Mouse (Mus musculus): Measurements from ENCODE around the gene Gm20708. TPM values are rescaled to one million over a fixed set of nuclear protein-coding genes. Genes with fewer than 3 reads are reported as not detected.
A peak's percentile ranks its signal among the peaks of the same experiment; 100 is the strongest.
"Not testable (repeated sequence)": the region's sequence is repeated elsewhere in the genome, so short reads cannot be mapped to it uniquely, and the experiment has no call there.

The Gm20708 gene
- polyA plus RNA-seq, 1 experiment from 2014 or later: 0.45 TPM

GRCm38 (mm10) chr11:117832086-117832969 lies 22.9 kb downstream of the Gm20708 start:
- H3K36me3 ChIP-seq (replicated peaks): no peaks in the 10 kb centered on the region
- peak overlapping the region; percentile 71 for H3K9ac ChIP-seq
- peak overlapping the region; percentile 67 for H3K4me3 ChIP-seq (replicated peaks)
- peak overlapping the region; percentile 96 for H3K4me2 ChIP-seq
- peaks cover 96% of the 10 kb centered on the region for H3K4me1 ChIP-seq (replicated peaks)
- WGBS (ENCODE audit: insufficient replicate concordance): 11% methylated on average over 28 of the region's 28 CpGs
- no peaks in the 10 kb centered on the region for H3K9me3 ChIP-seq (replicated peaks)
- no peaks in the 10 kb centered on the region for H3K27me3 ChIP-seq
- peak; percentile 76 for ATAC-seq (ENCODE audit: insufficient read depth)
- H3K27ac ChIP-seq (replicated peaks): peak overlapping the region; percentile 93

GRCm38 (mm10) chr11:117833509-117833908 lies 24.0 kb downstream of the Gm20708 start:
- H3K9me3 ChIP-seq (replicated peaks); H3K36me3 ChIP-seq (replicated peaks); H3K27me3 ChIP-seq; H3K4me3 ChIP-seq (replicated peaks); H3K4me2 ChIP-seq; ATAC-seq (ENCODE audit: insufficient read depth); H3K9ac ChIP-seq: not testable (repeated sequence)
- whole genome bisulfite sequencing (ENCODE audit: insufficient replicate concordance): 86% methylated on average over 6 of the region's 6 CpGs
- Histone ChIP-seq H3K27ac (replicated peaks) (peak overlapping the region; percentile 68), H3K4me1 (replicated peaks) (peaks cover 96% of the 10 kb centered on the region)

GRCm38 (mm10) chr11:117834086-117834485 lies 24.6 kb downstream of the Gm20708 start:
- Histone ChIP-seq H3K27ac (replicated peaks) (peak overlapping the region; percentile 68), H3K4me1 (replicated peaks) (peaks cover 96% of the 10 kb centered on the region)
- no peak for ATAC-seq (ENCODE audit: insufficient read depth)

GRCm38 (mm10) chr11:117836306-117836705 lies 26.8 kb downstream of the Gm20708 start:
- Histone ChIP-seq H3K9me3 (replicated peaks) (no peaks in the 10 kb centered on the region), H3K27me3 (no peaks in the 10 kb centered on the region), H3K9ac (no peak overlapping the region), H3K4me3 (replicated peaks) (peak overlapping the region; percentile 29; the same call in 1 of the 2 replicates), H3K4me1 (replicated peaks) (peaks cover 96% of the 10 kb centered on the region), H3K36me3 (replicated peaks) (no peaks in the 10 kb centered on the region), H3K4me2 (peak overlapping the region; percentile 58), H3K27ac (replicated peaks) (peak overlapping the region; percentile 90)
- ATAC-seq (ENCODE audit: insufficient read depth): no peak
- 24% methylated on average over 13 of the region's 13 CpGs for WGBS (ENCODE audit: insufficient replicate concordance)

More at GRCm38 (mm10) chr11:117834086-117834485, 24.6 kb downstream of the Gm20708 start:
- H3K9ac ChIP-seq: no peak overlapping the region
- H3K4me2 ChIP-seq: no peak overlapping the region
- no peaks in the 10 kb centered on the region for H3K27me3 ChIP-seq
- no peaks in the 10 kb centered on the region for H3K36me3 ChIP-seq (replicated peaks)
- H3K4me3 ChIP-seq (replicated peaks): no peak overlapping the region
- WGBS (ENCODE audit: insufficient replicate concordance): 78% methylated on average over 8 of the region's 8 CpGs
- H3K9me3 ChIP-seq (replicated peaks): no peaks in the 10 kb centered on the region

GRCm38 (mm10) chr11:117838572-117838971 lies 29.1 kb downstream of the Gm20708 start:
- no peaks in the 10 kb centered on the region for H3K27me3 ChIP-seq
- H3K36me3 ChIP-seq (replicated peaks): no peaks in the 10 kb centered on the region
- peaks cover 87% of the 10 kb centered on the region for H3K4me1 ChIP-seq (replicated peaks)
- peak; percentile 96 for ATAC-seq (ENCODE audit: insufficient read depth)
- no peaks in the 10 kb centered on the region for H3K9me3 ChIP-seq (replicated peaks)
- H3K4me2 ChIP-seq: peak overlapping the region; percentile 57
- H3K27ac ChIP-seq (replicated peaks): peak overlapping the region; percentile 90
- WGBS (ENCODE audit: insufficient replicate concordance): 15% methylated on average over 2 of the region's 2 CpGs
- peak overlapping the region; percentile 38; the same call in 1 of the 2 replicates for H3K9ac ChIP-seq
- 0 out of 2 replicates have a peak overlapping the region, but pooled peaks have one; percentile 6 for H3K4me3 ChIP-seq (replicated peaks)

- H3K9ac ChIP-seq: peak overlapping the region; percentile 38
- peak overlapping the region; percentile 90 for H3K27ac ChIP-seq (replicated peaks)
- WGBS (ENCODE audit: insufficient replicate concordance): 34% methylated on average over 1 of the region's 1 CpGs
- no peaks in the 10 kb centered on the region for H3K9me3 ChIP-seq (replicated peaks)
- ATAC-seq (ENCODE audit: insufficient read depth): peak; percentile 11; the same call in 1 of the 2 replicates
- H3K4me2 ChIP-seq: peak overlapping the region; percentile 57
- peaks cover 83% of the 10 kb centered on the region for H3K4me1 ChIP-seq (replicated peaks)
- H3K27me3 ChIP-seq: no peaks in the 10 kb centered on the region
- no peak overlapping the region for H3K4me3 ChIP-seq (replicated peaks)
- no peaks in the 10 kb centered on the region for H3K36me3 ChIP-seq (replicated peaks)
Measured at GRCm38 (mm10) chr11:117839021-117839420, 29.6 kb downstream of the Gm20708 start.

- no peaks in the 10 kb centered on the region for H3K27me3 ChIP-seq
- H3K27ac ChIP-seq (replicated peaks): peak overlapping the region; percentile 90
- no peak overlapping the region for H3K4me3 ChIP-seq (replicated peaks)
- WGBS (ENCODE audit: insufficient replicate concordance): 55% methylated on average over 1 of the region's 1 CpGs
- peaks cover 78% of the 10 kb centered on the region for H3K4me1 ChIP-seq (replicated peaks)
- no peak for ATAC-seq (ENCODE audit: insufficient read depth)
- H3K9me3 ChIP-seq (replicated peaks): no peaks in the 10 kb centered on the region
- H3K36me3 ChIP-seq (replicated peaks): no peaks in the 10 kb centered on the region
- no peak overlapping the region; the same call in 1 of the 2 replicates for H3K9ac ChIP-seq
- no peak overlapping the region; the same call in 1 of the 2 replicates for H3K4me2 ChIP-seq
Measured at GRCm38 (mm10) chr11:117840910-117841309, 31.4 kb downstream of the Gm20708 start.

- Histone ChIP-seq H3K4me3 (replicated peaks) (no peak overlapping the region), H3K9ac (no peak overlapping the region), H3K9me3 (replicated peaks) (no peaks in the 10 kb centered on the region), H3K27me3 (no peaks in the 10 kb centered on the region), H3K36me3 (replicated peaks) (no peaks in the 10 kb centered on the region), H3K4me2 (no peak overlapping the region), H3K27ac (replicated peaks) (0 out of 2 replicates have a peak overlapping the region, but pooled peaks have one; percentile 4), H3K4me1 (replicated peaks) (peaks cover 78% of the 10 kb centered on the region)
- WGBS (ENCODE audit: insufficient replicate concordance): 64% methylated on average over 2 of the region's 2 CpGs
- no peak for ATAC-seq (ENCODE audit: insufficient read depth)
Measured at GRCm38 (mm10) chr11:117843434-117843833, 34.0 kb downstream of the Gm20708 start.

GRCm38 (mm10) chr11:117844997-117845396 lies 35.5 kb downstream of the Gm20708 start:
- no peak overlapping the region for H3K4me2 ChIP-seq
- no peak overlapping the region for H3K4me3 ChIP-seq (replicated peaks)
- H3K4me1 ChIP-seq (replicated peaks): peaks cover 67% of the 10 kb centered on the region
- H3K9me3 ChIP-seq (replicated peaks): no peaks in the 10 kb centered on the region
- H3K36me3 ChIP-seq (replicated peaks): no peaks in the 10 kb centered on the region
- 62% methylated on average over 2 of the region's 2 CpGs for WGBS (ENCODE audit: insufficient replicate concordance)
- H3K27ac ChIP-seq (replicated peaks): peak overlapping the region; percentile 70
- no peak for ATAC-seq (ENCODE audit: insufficient read depth)
- H3K27me3 ChIP-seq: no peaks in the 10 kb centered on the region
- H3K9ac ChIP-seq: no peak overlapping the region

- peaks cover 5% of the 10 kb centered on the region; the same call in 1 of the 2 replicates for H3K36me3 ChIP-seq (replicated peaks)
- H3K9me3 ChIP-seq (replicated peaks): no peaks in the 10 kb centered on the region
- H3K4me1 ChIP-seq (replicated peaks): peaks cover 67% of the 10 kb centered on the region
- H3K9ac ChIP-seq: no peak overlapping the region
- no peaks in the 10 kb centered on the region for H3K27me3 ChIP-seq
- ATAC-seq (ENCODE audit: insufficient read depth): no peak
- WGBS (ENCODE audit: insufficient replicate concordance): 63% methylated on average over 2 of the region's 2 CpGs
- H3K4me2 ChIP-seq: no peak overlapping the region
- peak overlapping the region; percentile 70 for H3K27ac ChIP-seq (replicated peaks)
- H3K4me3 ChIP-seq (replicated peaks): no peak overlapping the region
Measured at GRCm38 (mm10) chr11:117845651-117846050, 36.2 kb downstream of the Gm20708 start.

GRCm38 (mm10) chr11:117846640-117847039 lies 37.2 kb downstream of the Gm20708 start:
- Histone ChIP-seq H3K4me3 (replicated peaks) (no peak overlapping the region), H3K36me3 (replicated peaks) (peaks cover 14% of the 10 kb centered on the region), H3K9ac (no peak overlapping the region), H3K27me3 (no peaks in the 10 kb centered on the region), H3K4me1 (replicated peaks) (peaks cover 64% of the 10 kb centered on the region), H3K9me3 (replicated peaks) (no peaks in the 10 kb centered on the region), H3K4me2 (no peak overlapping the region), H3K27ac (replicated peaks) (peak overlapping the region; percentile 92)
- WGBS (ENCODE audit: insufficient replicate concordance): 38% methylated on average over 5 of the region's 5 CpGs
- peak; percentile 10; the same call in 1 of the 2 replicates for ATAC-seq (ENCODE audit: insufficient read depth)
